Mouse (Mus musculus): ENCODE results near the gene Ncor2. TPM values are rescaled to one million over a fixed set of nuclear protein-coding genes. Genes with fewer than 3 reads are reported as not detected.

Gene Ncor2
- 27.2 and 29.4 TPM in 2 replicates for polyA plus RNA-seq (2016; fragmentation: Nextera tagmentation; extraction: Ambion mirVana)

- H3K4me1 ChIP-seq (replicated peaks): peaks cover 54% of the 10 kb centered on the region
Measured at GRCm38 (mm10) chr5:125179007-125179734, at the start of gene Ncor2. Gene Ncor2, minus strand, starts transcription at chr5:125179219.

GRCm38 (mm10) chr5:125227699-125228098 is 48.7 kb upstream of the Ncor2 start:
- 98% methylated on average over 4 of the region's 4 CpGs for WGBS
- H3K9ac ChIP-seq (replicated peaks): no peak overlapping the region
- no peaks in the 10 kb centered on the region for H3K4me1 ChIP-seq (replicated peaks)
- H3K36me3 ChIP-seq: no peaks in the 10 kb centered on the region
- no peak overlapping the region for H3K27ac ChIP-seq
- no peak overlapping the region for H3K4me3 ChIP-seq (replicated peaks)
- H3K9me3 ChIP-seq: peaks cover 8% of the 10 kb centered on the region; the same call in 1 of the 2 replicates
- H3K27me3 ChIP-seq: no peaks in the 10 kb centered on the region
- H3K4me2 ChIP-seq: no peak overlapping the region
- ATAC-seq (ENCODE audit: insufficient number of reproducible peaks, insufficient read depth, low FRiP score, low TSS enrichment, low read depth): no peak

More at GRCm38 (mm10) chr5:125179007-125179734, at the start of gene Ncor2:
- H3K27ac ChIP-seq: peak within 1 kb of the TSS; percentile 93
- ATAC-seq (ENCODE audit: insufficient number of reproducible peaks, insufficient read depth, low FRiP score, low TSS enrichment, low read depth): peak; percentile 74
- H3K27me3 ChIP-seq: no peaks in the 10 kb centered on the region
- H3K36me3 ChIP-seq: no peaks in the 10 kb centered on the region
- H3K4me3 ChIP-seq (replicated peaks): peak within 1 kb of the TSS; percentile 94
- peak within 1 kb of the TSS; percentile 92 for H3K4me2 ChIP-seq
- WGBS: under 1% methylated on average over 84 of the region's 87 CpGs
- no peaks in the 10 kb centered on the region for H3K9me3 ChIP-seq
- H3K9ac ChIP-seq (replicated peaks): peak within 1 kb of the TSS; percentile 94

DNA sequence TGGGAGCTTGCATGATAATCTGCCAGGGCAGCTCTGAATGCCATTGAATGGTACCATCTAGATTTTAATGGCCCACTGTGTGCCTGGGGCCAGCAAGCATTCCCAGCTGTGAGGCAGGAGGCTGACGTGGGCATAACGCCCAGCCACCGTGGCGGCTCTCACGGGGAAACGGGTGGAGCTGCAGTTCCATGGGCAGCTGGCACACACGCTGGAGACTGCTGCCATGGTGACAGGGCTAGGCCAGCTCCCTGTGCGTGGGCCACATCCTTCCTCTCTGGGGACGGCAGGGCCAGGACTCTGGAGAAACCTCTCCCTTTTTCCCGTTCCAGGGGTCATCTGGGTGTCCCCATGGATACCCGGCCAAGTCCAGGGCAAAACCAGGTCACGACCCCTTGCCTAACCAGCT is 47.2 kb upstream of the Ncor2 start:
- H3K9me3 ChIP-seq: peaks cover 8% of the 10 kb centered on the region; the same call in 1 of the 2 replicates
- 0 out of 2 replicates have a peak, but pooled peaks cover 3% of the 10 kb centered on the region for H3K27me3 ChIP-seq
- H3K9ac ChIP-seq (replicated peaks): no peak overlapping the region
- no peaks in the 10 kb centered on the region for H3K4me1 ChIP-seq (replicated peaks)
- ATAC-seq (ENCODE audit: insufficient number of reproducible peaks, insufficient read depth, low FRiP score, low TSS enrichment, low read depth): no peak
- H3K36me3 ChIP-seq: no peaks in the 10 kb centered on the region
- H3K4me3 ChIP-seq (replicated peaks): no peak overlapping the region
- no peak overlapping the region for H3K4me2 ChIP-seq
- WGBS: 65% methylated on average over 12 of the region's 12 CpGs
- H3K27ac ChIP-seq: no peak overlapping the region

DNA sequence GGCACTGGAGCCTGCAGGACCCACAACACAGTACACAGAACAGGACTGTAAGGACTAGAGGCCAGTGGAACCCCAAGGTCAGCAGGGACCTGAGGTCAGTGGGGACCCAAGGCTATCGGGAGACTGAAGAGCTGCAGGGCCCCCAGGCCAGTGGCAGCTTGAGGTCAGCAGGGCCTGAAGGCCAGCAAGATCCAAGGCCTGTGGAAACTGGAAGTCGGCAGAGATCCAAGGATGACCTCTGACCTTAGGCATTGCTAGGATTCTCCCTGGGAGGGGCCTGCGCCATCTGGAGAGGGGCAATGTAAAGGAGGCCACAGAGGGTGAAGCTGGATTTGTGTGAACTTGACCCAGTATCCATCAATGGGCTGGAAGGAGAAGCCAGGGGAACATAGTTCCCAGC is 45.9 kb upstream of the Ncor2 start:
- Histone ChIP-seq H3K36me3 (no peaks in the 10 kb centered on the region), H3K4me1 (replicated peaks) (no peaks in the 10 kb centered on the region), H3K27me3 (0 out of 2 replicates have a peak, but pooled peaks cover 3% of the 10 kb centered on the region), H3K9me3 (peaks cover 8% of the 10 kb centered on the region; the same call in 1 of the 2 replicates), H3K4me3 (replicated peaks) (no peak overlapping the region), H3K27ac (no peak overlapping the region; the same call in 1 of the 2 replicates), H3K4me2 (no peak overlapping the region), H3K9ac (replicated peaks) (no peak overlapping the region)
- 20% methylated on average over 3 of the region's 3 CpGs for WGBS
- ATAC-seq (ENCODE audit: insufficient number of reproducible peaks, insufficient read depth, low FRiP score, low TSS enrichment, low read depth): no peak

DNA sequence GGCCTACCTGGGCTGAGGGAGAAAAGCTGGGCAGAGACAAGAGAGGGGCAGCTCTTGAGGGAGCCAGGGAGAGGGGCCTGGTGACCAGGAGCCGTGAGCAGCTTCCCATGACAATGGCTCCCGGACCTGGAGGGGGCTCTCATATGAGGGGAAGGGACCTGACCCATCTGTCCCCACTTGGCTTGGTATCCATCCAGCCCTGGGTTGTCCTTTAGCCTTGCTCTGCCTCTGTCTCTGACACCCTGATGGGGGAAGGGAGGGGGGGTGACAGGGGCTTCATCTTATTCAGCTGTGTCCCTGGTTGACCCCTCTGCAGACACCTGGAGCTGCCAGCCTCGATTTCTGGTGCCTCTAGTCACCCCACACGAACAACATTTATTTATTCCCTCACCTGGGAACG is 44.9 kb upstream of the Ncor2 start:
- 59% methylated on average over 5 of the region's 5 CpGs for WGBS
- no peaks in the 10 kb centered on the region for H3K4me1 ChIP-seq (replicated peaks)

DNA sequence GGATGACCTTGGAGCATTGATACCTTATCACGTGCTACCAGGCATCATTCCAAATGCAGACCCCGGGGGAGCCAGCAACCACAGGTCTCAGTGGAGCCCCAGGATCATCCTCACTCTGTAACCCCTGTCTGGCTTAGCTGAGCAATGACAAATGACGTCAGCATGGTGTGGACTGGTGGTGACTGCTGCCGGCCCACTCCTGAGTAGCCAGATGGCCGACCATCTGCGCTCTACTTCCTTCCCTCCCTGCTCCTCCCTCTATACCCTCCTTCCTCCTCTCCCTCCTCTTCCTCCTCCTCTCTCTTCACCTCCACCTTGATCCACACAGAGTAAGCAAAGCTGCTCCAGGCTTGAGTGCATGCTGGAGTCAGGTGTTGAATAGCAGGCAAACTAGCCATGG is 43.7 kb upstream of the Ncor2 start:
- Histone ChIP-seq H3K4me1 (replicated peaks) (no peaks in the 10 kb centered on the region; the same call in 1 of the 2 replicates), H3K9ac (replicated peaks) (no peak overlapping the region), H3K9me3 (peaks cover 4% of the 10 kb centered on the region; the same call in 1 of the 2 replicates), H3K36me3 (no peaks in the 10 kb centered on the region), H3K4me2 (no peak overlapping the region), H3K27me3 (peaks cover 3% of the 10 kb centered on the region; the same call in 1 of the 2 replicates), H3K27ac (no peak overlapping the region), H3K4me3 (replicated peaks) (no peak overlapping the region)
- 51% methylated on average over 6 of the region's 6 CpGs for WGBS
- no peak for ATAC-seq (ENCODE audit: insufficient number of reproducible peaks, insufficient read depth, low FRiP score, low TSS enrichment, low read depth)

More for the DNA sequence above, 44.9 kb upstream of the Ncor2 start:
- Histone ChIP-seq H3K4me3 (replicated peaks) (no peak overlapping the region), H3K9ac (replicated peaks) (no peak overlapping the region), H3K27me3 (peaks cover 3% of the 10 kb centered on the region; the same call in 1 of the 2 replicates), H3K36me3 (no peaks in the 10 kb centered on the region), H3K27ac (no peak overlapping the region), H3K4me2 (no peak overlapping the region), H3K9me3 (peaks cover 8% of the 10 kb centered on the region; the same call in 1 of the 2 replicates)
- ATAC-seq (ENCODE audit: insufficient number of reproducible peaks, insufficient read depth, low FRiP score, low TSS enrichment, low read depth): no peak

DNA sequence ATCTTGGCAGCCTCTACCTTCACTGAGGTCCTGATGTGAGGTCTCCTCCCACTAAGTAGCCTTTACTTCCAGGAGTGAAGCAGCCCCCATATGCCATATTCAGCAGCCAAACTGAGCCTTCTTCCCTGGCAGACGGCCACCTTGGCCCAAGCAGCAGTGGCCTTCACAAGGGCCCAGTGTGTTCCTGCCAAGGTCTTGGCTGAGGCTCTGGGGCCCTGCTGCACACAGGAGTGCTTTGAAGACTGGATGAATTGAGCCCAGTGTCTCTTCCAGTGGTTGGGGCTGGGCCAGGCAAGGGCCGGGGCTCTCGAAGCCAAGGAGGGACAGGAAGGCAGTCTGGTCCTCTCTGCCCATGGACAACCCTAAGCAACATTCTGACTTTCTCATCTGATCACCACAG is 42.8 kb upstream of the Ncor2 start:
- H3K27me3 ChIP-seq: peaks cover 3% of the 10 kb centered on the region; the same call in 1 of the 2 replicates
- no peak for ATAC-seq (ENCODE audit: insufficient number of reproducible peaks, insufficient read depth, low FRiP score, low TSS enrichment, low read depth)
- H3K9ac ChIP-seq (replicated peaks): no peak overlapping the region
- 0 out of 2 replicates have a peak overlapping the region, but pooled peaks have one; percentile 7 for H3K27ac ChIP-seq
- peaks cover 2% of the 10 kb centered on the region; the same call in 1 of the 2 replicates for H3K4me1 ChIP-seq (replicated peaks)
- no peak overlapping the region for H3K4me2 ChIP-seq
- no peaks in the 10 kb centered on the region for H3K36me3 ChIP-seq
- WGBS: 76% methylated on average over 3 of the region's 3 CpGs
- no peaks in the 10 kb centered on the region for H3K9me3 ChIP-seq
- H3K4me3 ChIP-seq (replicated peaks): no peak overlapping the region

- WGBS: 54% methylated on average over 9 of the region's 9 CpGs
- no peak for ATAC-seq (ENCODE audit: insufficient number of reproducible peaks, insufficient read depth, low FRiP score, low TSS enrichment, low read depth)
- Histone ChIP-seq H3K9me3 (no peaks in the 10 kb centered on the region), H3K4me2 (no peak overlapping the region), H3K36me3 (no peaks in the 10 kb centered on the region), H3K4me1 (replicated peaks) (peaks cover 20% of the 10 kb centered on the region), H3K4me3 (replicated peaks) (no peak overlapping the region), H3K9ac (replicated peaks) (no peak overlapping the region), H3K27me3 (peaks cover 3% of the 10 kb centered on the region; the same call in 1 of the 2 replicates), H3K27ac (0 out of 2 replicates have a peak overlapping the region, but pooled peaks have one; percentile 12)
Measured at GRCm38 (mm10) chr5:125217426-125218170, 38.6 kb upstream of the Ncor2 start.

GRCm38 (mm10) chr5:125215930-125216459 is 37.0 kb upstream of the Ncor2 start:
- Histone ChIP-seq H3K27ac (peak overlapping the region; percentile 89), H3K36me3 (no peaks in the 10 kb centered on the region), H3K9ac (replicated peaks) (peak overlapping the region; percentile 57), H3K4me3 (replicated peaks) (peak overlapping the region; percentile 27), H3K27me3 (no peaks in the 10 kb centered on the region; the same call in 1 of the 2 replicates), H3K4me2 (peak overlapping the region; percentile 56), H3K9me3 (no peaks in the 10 kb centered on the region), H3K4me1 (replicated peaks) (peaks cover 20% of the 10 kb centered on the region)
- ATAC-seq (ENCODE audit: insufficient number of reproducible peaks, insufficient read depth, low FRiP score, low TSS enrichment, low read depth): peak; percentile 71
- whole genome bisulfite sequencing: 4% methylated on average over 24 of the region's 24 CpGs

DNA sequence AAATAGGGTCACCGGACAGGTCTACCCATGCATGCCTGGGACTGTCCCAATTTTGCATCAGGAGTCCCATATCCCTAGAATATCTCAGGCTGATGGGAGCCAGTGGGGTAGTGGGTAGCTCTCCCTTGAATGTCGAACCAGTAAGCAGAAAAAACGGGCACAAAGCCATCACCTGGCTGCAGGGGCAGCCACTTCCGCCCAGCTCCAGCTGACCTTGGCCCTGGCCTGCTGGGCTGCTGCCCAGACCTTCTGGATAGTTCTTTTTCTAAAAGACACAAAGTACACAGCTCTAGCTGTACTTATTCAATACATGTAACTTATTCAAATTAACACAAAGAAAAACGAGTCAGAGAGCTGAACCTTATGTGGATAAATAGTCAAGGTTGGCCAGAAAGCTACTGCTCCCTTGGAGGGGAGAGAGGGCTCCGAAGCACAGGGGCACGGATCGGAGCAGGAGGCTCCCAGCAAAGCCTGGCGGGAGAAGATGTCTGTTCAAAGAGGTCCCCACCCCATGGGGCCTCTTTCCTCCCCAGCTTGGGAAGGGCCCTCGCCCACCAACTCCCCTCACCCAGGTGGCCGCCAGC is 36.4 kb upstream of the Ncor2 start:
- Histone ChIP-seq H3K36me3 (no peaks in the 10 kb centered on the region), H3K9me3 (no peaks in the 10 kb centered on the region), H3K27ac (peak overlapping the region; percentile 89), H3K27me3 (no peaks in the 10 kb centered on the region; the same call in 1 of the 2 replicates), H3K4me3 (replicated peaks) (peak overlapping the region; percentile 27), H3K4me2 (peak overlapping the region; percentile 56), H3K4me1 (replicated peaks) (peaks cover 20% of the 10 kb centered on the region), H3K9ac (replicated peaks) (peak overlapping the region; percentile 57)
- WGBS: 22% methylated on average over 11 of the region's 11 CpGs
- no peak for ATAC-seq (ENCODE audit: insufficient number of reproducible peaks, insufficient read depth, low FRiP score, low TSS enrichment, low read depth)
